In the genomic region with DNA sequence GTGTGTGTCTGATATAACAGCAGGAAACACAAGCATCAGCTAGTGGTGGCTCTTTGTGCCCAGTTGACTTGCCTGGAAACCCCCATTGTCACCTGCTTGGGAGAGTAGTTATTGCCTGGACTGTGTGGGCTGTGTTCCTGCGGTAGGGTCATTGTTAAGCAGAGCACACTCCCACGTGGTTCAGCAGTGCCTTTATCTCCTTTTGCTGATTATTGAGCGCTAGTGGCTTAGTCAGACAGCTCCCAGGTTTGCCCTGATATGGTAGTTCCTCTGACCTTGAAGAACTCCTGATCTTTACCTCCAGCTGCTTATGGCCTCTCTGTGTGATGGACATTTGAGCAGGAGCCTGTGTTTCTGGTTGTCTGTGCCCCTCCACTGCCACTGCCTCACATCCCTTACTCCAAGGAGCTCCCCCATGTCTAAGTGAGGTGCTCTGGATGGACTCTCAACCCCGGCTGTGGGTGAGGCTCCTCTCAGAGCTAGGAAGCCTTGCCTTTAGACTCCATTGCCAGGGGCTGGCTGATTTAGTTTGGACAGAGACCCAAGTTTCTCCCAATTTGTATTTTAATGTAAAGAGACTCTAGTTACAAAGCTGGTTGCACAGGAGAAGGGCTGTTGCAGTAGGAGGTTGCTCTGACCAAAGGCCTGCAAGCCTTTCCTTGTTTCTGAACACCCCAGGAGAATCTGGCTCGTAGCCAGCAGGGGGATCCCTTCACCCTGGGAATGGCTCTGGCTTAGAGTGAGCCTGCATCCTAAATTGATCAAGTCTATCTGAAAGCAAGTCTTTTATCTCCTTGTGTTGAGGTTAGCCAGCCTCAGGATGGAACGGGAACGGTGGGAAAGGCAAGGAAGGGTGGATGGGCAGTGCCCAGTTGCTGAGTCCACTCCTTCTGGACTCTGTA, we compare ENCODE assay signal across 10 mouse cellular contexts. TPM values are rescaled to one million over a fixed set of nuclear protein-coding genes. Genes with fewer than 3 reads are reported as not detected.
DNase-seq lines count a peak whose midpoint lies in the region; ATAC-seq and TF ChIP-seq lines count a peak whose summit lies in the region.
"Had no signal": no experiment of that assay in that cellular context is flagged by ENCODE, and none has a peak within 500 bp of the region (broad histone marks: within the 10 kb centered on the region; RNA-seq: fewer than 3 reads in every experiment).

No protein-coding gene starts in this region.

- H3K36me3 ChIP-seq in hindbrain, embryonic 11.5 days (ENCODE audit: control insufficient read depth, insufficient read depth, low read length), result no peaks in the 10 kb centered on the region
- H3K36me3 ChIP-seq in hindbrain, embryonic 14.5 days (replicated peaks; ENCODE audit: control insufficient read depth, insufficient read depth), result peaks cover 13% of the 10 kb centered on the region; the same call in 1 of the 2 replicates
- peaks cover 0 to 18% of the 10 kb centered on the region in 2 experiments; a peak in 3 of 4 replicates for H3K36me3 ChIP-seq in MEL (ENCODE audit: control insufficient read depth in 1 of 2, insufficient read depth in 2 of 2, low read length in 2 of 2)
- peaks cover 25% of the 10 kb centered on the region for H3K36me3 ChIP-seq in midbrain, embryonic 13.5 days

- H3K4me1 ChIP-seq in hindbrain, embryonic 11.5 days (replicated peaks; ENCODE audit: control insufficient read depth, insufficient read depth, low read length), result no peaks in the 10 kb centered on the region
- H3K4me1 ChIP-seq in hindbrain, embryonic 14.5 days (replicated peaks; ENCODE audit: control insufficient read depth, insufficient read depth, low read length), result no peaks in the 10 kb centered on the region
- H3K4me1 ChIP-seq in MEL (ENCODE audit: control insufficient read depth in 1 of 2, insufficient read depth in 2 of 2, low read length in 2 of 2), result peaks cover 6 to 14% of the 10 kb centered on the region in 2 experiments; a peak in 3 of 4 replicates
- peaks cover 9% of the 10 kb centered on the region for H3K4me1 ChIP-seq in midbrain, embryonic 13.5 days (replicated peaks)

- TF ChIP-seq RAD21 in MEL (IDR thresholded peaks at IDR 0.05; ENCODE audit: low read depth, low read length), result no peak

- H3K4me3 ChIP-seq in hindbrain, embryonic 11.5 days (ENCODE audit: low read depth, low read length), result no peak overlapping the region
- H3K4me3 ChIP-seq in hindbrain, embryonic 14.5 days (replicated peaks; ENCODE audit: low read length), result no peak overlapping the region
- no peak overlapping the region for H3K4me3 ChIP-seq in MEL (ENCODE audit: control insufficient read depth in 1 of 2, insufficient read depth in 1 of 2, low read depth in 2 of 2, low read length in 2 of 2)
- H3K4me3 ChIP-seq in midbrain, embryonic 13.5 days (replicated peaks), result no peak overlapping the region

- no peak for TF ChIP-seq POLR2A in MEL (IDR thresholded peaks at IDR 0.05; ENCODE audit: control insufficient read depth in 1 of 2, insufficient read depth in 1 of 2, low read depth in 1 of 2, low read length in 2 of 2, poor library complexity in 1 of 2)

- WGBS in hindbrain, embryonic 11.5 days, result 57% methylated on average over 7 of the region's 7 CpGs
- WGBS in hindbrain, embryonic 14.5 days, result 51% methylated on average over 7 of the region's 7 CpGs
- WGBS in midbrain, embryonic 13.5 days, result 44% methylated on average over 7 of the region's 7 CpGs

- no peak overlapping the region for H3K4me2 ChIP-seq in hindbrain, embryonic 11.5 days (replicated peaks; ENCODE audit: low read depth, low read length)
- no peak overlapping the region for H3K4me2 ChIP-seq in hindbrain, embryonic 14.5 days (replicated peaks)
- no peak overlapping the region for H3K4me2 ChIP-seq in midbrain, embryonic 13.5 days (replicated peaks)

- no peak overlapping the region for H3K27ac ChIP-seq in hindbrain, embryonic 11.5 days (ENCODE audit: low read depth, low read length)
- H3K27ac ChIP-seq in hindbrain, embryonic 14.5 days, result no peak overlapping the region
- H3K27ac ChIP-seq in MEL (ENCODE audit: control insufficient read depth, low read depth, low read length), result peak overlapping the region; percentile 22; the same call in 1 of the 2 replicates
- H3K27ac ChIP-seq in midbrain, embryonic 13.5 days, result no peak overlapping the region

- no peak overlapping the region for H3K9ac ChIP-seq in hindbrain, embryonic 11.5 days (ENCODE audit: low read depth, low read length)
- no peak overlapping the region for H3K9ac ChIP-seq in hindbrain, embryonic 14.5 days
- H3K9ac ChIP-seq in MEL (ENCODE audit: control insufficient read depth, low read depth, low read length, poor library complexity, severe bottlenecking), result no peak overlapping the region
- 0 out of 2 replicates have a peak overlapping the region, but pooled peaks have one; percentile 6 for H3K9ac ChIP-seq in midbrain, embryonic 13.5 days (replicated peaks)

- H3K27me3 ChIP-seq in hindbrain, embryonic 11.5 days (ENCODE audit: control insufficient read depth, insufficient read depth, low read length), result no peaks in the 10 kb centered on the region
- H3K27me3 ChIP-seq in hindbrain, embryonic 14.5 days (ENCODE audit: control insufficient read depth, insufficient read depth, low read length), result no peaks in the 10 kb centered on the region
- no peaks in the 10 kb centered on the region for H3K27me3 ChIP-seq in MEL (ENCODE audit: control insufficient read depth in 1 of 2, insufficient read depth in 2 of 2, low read length in 2 of 2)
- no peaks in the 10 kb centered on the region for H3K27me3 ChIP-seq in midbrain, embryonic 13.5 days
- H3K27me3 ChIP-seq: Patski had no signal

- no peak for TF ChIP-seq CTCF in MEL (IDR thresholded peaks at IDR 0.05 in 2 of 3, conservative IDR thresholded peaks at IDR 0.05 in 1 of 3; ENCODE audit: control insufficient read depth in 1 of 3, insufficient read depth in 1 of 3, low read depth in 2 of 3, low read length in 3 of 3, poor library complexity in 1 of 3, severe bottlenecking in 1 of 3)

- H3K9me3 ChIP-seq in hindbrain, embryonic 11.5 days (ENCODE audit: control insufficient read depth, low read length), result no peaks in the 10 kb centered on the region
- H3K9me3 ChIP-seq in hindbrain, embryonic 14.5 days (ENCODE audit: control insufficient read depth, low read length), result no peaks in the 10 kb centered on the region
- no peaks in the 10 kb centered on the region for H3K9me3 ChIP-seq in MEL (replicated peaks; ENCODE audit: insufficient read depth, low read length)
- no peaks in the 10 kb centered on the region for H3K9me3 ChIP-seq in midbrain, embryonic 13.5 days

- peak; percentile 63 to 68 for TF ChIP-seq EP300 in MEL (IDR thresholded peaks at IDR 0.05; ENCODE audit: low read depth in 1 of 2, low read length in 2 of 2)

- ATAC-seq in hindbrain, embryonic 11.5 days (ENCODE audit: low FRiP score), result no peak
- no peak for ATAC-seq in hindbrain, embryonic 14.5 days (ENCODE audit: low FRiP score)
- ATAC-seq in midbrain, embryonic 13.5 days, result no peak
- ATAC-seq in frontal cortex, adult (ENCODE audit: low TSS enrichment), result no peak
- ATAC-seq: Patski had no signal

- peak; percentile 49 for DNase-seq in hindbrain, embryonic 11.5 days (ENCODE audit: low spot score)
- DNase-seq in hindbrain, embryonic 14.5 days (ENCODE audit: low spot score), result no peak
- peak; percentile 64 for DNase-seq in MEL (ENCODE audit: low read depth, low spot score)
- DNase-seq in heart, postnatal 4 days, result peak; percentile 22
- no peak for DNase-seq in ovary, postnatal 10 days (ENCODE audit: low spot score)
- DNase-seq in right cerebral cortex, postnatal 25 days, result no peak
- DNase-seq: cerebellum, postnatal 25 days had no signal

- H3K79me2 ChIP-seq in MEL (ENCODE audit: control insufficient read depth, insufficient read depth, low read length, poor library complexity), result no peaks in the 10 kb centered on the region

TF ChIP-seq in MEL, 35 proteins besides CTCF, POLR2A, EP300 and RAD21 (continues in another document):
- TF ChIP-seq USF1 (IDR thresholded peaks at IDR 0.05; ENCODE audit: low read depth, low read length) (peak; percentile 87), UBTF (IDR thresholded peaks at IDR 0.05; ENCODE audit: borderline replicate concordance, insufficient read depth, low read depth, low read length) (no peak), MXI1 (IDR thresholded peaks at IDR 0.05; ENCODE audit: low read depth, low read length) (peak; percentile 93), SMC3 (IDR thresholded peaks at IDR 0.05; ENCODE audit: low read depth, low read length) (no peak), RCOR1 (IDR thresholded peaks at IDR 0.05; ENCODE audit: low read depth, low read length) (no peak), TCF12 (IDR thresholded peaks at IDR 0.05; ENCODE audit: low read depth, low read length) (0 out of 2 replicates have a peak, but pooled peaks have one; percentile 31), USF2 (IDR thresholded peaks at IDR 0.05; ENCODE audit: borderline replicate concordance in 1 of 2, insufficient read depth in 1 of 2, low read depth in 1 of 2, low read length in 2 of 2) (0 out of 4 replicates have a peak, but pooled peaks of 1 of the 2 experiments have one; percentile 28), ZC3H11A (IDR thresholded peaks at IDR 0.05; ENCODE audit: low read depth, low read length) (no peak), HCFC1 (IDR thresholded peaks at IDR 0.05; ENCODE audit: low read depth, low read length) (no peak), TAL1 (IDR thresholded peaks at IDR 0.05; ENCODE audit: low read length) (no peak), MEF2A (IDR thresholded peaks at IDR 0.05; ENCODE audit: extremely low read depth, insufficient replicate concordance, low read depth, low read length, poor library complexity, severe bottlenecking) (no peak), MAZ (IDR thresholded peaks at IDR 0.05; ENCODE audit: low read depth, low read length) (no peak), ZMIZ1 (IDR thresholded peaks at IDR 0.05; ENCODE audit: low read depth, low read length) (no peak)

RNA-seq across cellular contexts. Expression of gene Abl1, which starts 12.6 kb away (rescaled TPM):
- polyA plus RNA-seq in hindbrain, embryonic 11.5 days (2014; fragmentation: Nextera tagmentation; extraction: Ambion mirVana), result 28.6 and 30.2 TPM in 2 replicates
- polyA plus RNA-seq in hindbrain, embryonic 14.5 days (2014; fragmentation: Nextera tagmentation; extraction: Ambion mirVana), result 19.7 and 20.9 TPM in 2 replicates
- 19.8 and 21.3 TPM in 2 replicates for total RNA-seq in MEL (2012; rRNA removed)
- polyA plus RNA-seq in MEL (2012; ENCODE audit: insufficient read depth in 1 of 2, insufficient read length in 2 of 2, low read depth in 1 of 2, low replicate concordance in 2 of 2, missing spikeins in 1 of 2), result 10 to 100 TPM in 1 of 2 experiments, not detected in 1; 47.1 TPM
- 10 to 100 TPM; 80.1 to 90.6 TPM for total RNA-seq in heart, postnatal 4 days (2021)
- 25.3 and 27.0 TPM in 2 replicates for polyA plus RNA-seq in midbrain, embryonic 13.5 days (2015; fragmentation: Nextera tagmentation; extraction: Ambion mirVana)

RNA-seq across cellular contexts. Expression of gene Exosc2, which starts 30.3 kb away (rescaled TPM):
- polyA plus RNA-seq in hindbrain, embryonic 11.5 days (2014; fragmentation: Nextera tagmentation; extraction: Ambion mirVana), result 50.8 and 56.6 TPM in 2 replicates
- polyA plus RNA-seq in hindbrain, embryonic 14.5 days (2014; fragmentation: Nextera tagmentation; extraction: Ambion mirVana), result 29.5 and 33.1 TPM in 2 replicates
- total RNA-seq in MEL (2012; rRNA removed), result 138 and 172 TPM in 2 replicates
- polyA plus RNA-seq in MEL (2012; ENCODE audit: insufficient read depth in 1 of 2, insufficient read length in 2 of 2, low read depth in 1 of 2, low replicate concordance in 2 of 2, missing spikeins in 1 of 2), result 100 to 1,000 TPM; 128 to 219 TPM
- total RNA-seq in heart, postnatal 4 days (2021), result 10 to 100 TPM; 21.6 to 22.9 TPM
- polyA plus RNA-seq in midbrain, embryonic 13.5 days (2015; fragmentation: Nextera tagmentation; extraction: Ambion mirVana), result 45.7 and 49.1 TPM in 2 replicates

Comparison
In these comparisons a context has a peak if more than half of its experiments do, and no peak if none do; other contexts are left out.
1. DNase-seq: peak in hindbrain, embryonic 11.5 days (single experiment), MEL (single experiment) and heart, postnatal 4 days (single experiment); none in hindbrain, embryonic 14.5 days (single experiment), ovary, postnatal 10 days (single experiment) and right cerebral cortex, postnatal 25 days (single experiment).